Mouse (Mus musculus): ENCODE data around the gene Gsta3. TPM values are rescaled to one million over a fixed set of nuclear protein-coding genes. Genes with fewer than 3 reads are reported as not detected.

Gsta3 gene
- polyA plus RNA-seq (2017; shearing (Covaris generic)) = 0.42 TPM

DNA sequence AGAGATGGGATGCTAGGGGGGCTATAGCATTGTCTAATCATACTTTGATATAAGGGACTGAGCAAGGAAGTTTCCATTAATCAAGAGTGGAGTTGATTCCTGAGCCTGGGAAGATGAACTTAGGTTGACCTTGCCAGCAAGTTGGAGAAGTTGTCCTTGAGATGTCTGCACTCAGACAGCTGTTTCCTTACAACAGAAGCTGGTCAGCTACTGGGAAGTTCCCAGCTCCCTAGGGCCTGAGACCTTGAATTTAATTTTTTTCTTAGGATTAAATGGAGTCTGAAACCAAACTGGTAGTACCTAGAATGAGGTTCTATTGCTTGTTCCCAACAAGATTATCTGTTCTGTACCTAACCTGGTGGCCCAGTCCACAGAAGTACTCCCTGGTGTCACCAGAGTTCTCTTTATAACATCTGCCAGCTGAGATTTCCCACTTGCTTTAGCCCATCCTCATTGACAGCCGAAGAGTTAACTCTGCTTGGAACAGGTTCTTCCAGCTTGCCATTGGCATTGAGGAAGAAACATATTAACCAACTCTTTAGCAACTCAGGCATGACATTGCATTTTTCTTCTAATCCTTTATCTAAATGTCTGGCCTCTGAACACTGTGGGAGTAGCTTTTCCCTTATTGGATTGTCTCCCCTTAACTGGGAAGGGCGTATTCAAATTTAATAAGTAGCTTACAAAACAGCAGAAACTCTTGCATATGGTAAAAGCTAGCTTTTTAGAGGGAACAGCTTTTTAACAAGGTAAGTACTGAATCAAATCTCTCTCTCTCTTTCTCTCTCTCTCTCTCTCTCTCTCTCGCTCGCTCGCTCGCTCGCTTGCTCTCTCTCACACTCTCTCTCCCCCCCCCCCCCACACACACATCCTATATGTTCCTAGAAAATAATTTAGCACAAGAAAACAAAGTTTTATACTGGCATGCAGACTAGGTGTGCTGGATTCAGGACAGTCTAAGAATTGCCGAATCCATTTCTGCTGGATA, at the start of gene Gsta3:
TSS of gene Gsta3 (plus strand) at position 679 of the 988 bp plus-strand sequence.

GRCm38 (mm10) chr1:21218489-21218919, 21.9 kb upstream of the Gsta3 start, which contains the start of gene Tmem14a:
Gene Tmem14a (plus strand): TSS chr1:21218575.

Other genes starting within 250 kb of the Gsta3 start
- 2.8 TPM for gene Tram2, start 161.4 kb upstream of the Gsta3 start, polyA plus RNA-seq (2017; shearing (Covaris generic))
- 1.8 TPM for gene Tmem14a, start 22.0 kb upstream of the Gsta3 start, polyA plus RNA-seq (2017; shearing (Covaris generic))
- gene Khdc1a, start 109.1 kb downstream of the Gsta3 start, polyA plus RNA-seq (2017; shearing (Covaris generic)) = not detected
- gene Khdc1c, start 127.7 kb downstream of the Gsta3 start, polyA plus RNA-seq (2017; shearing (Covaris generic)) = not detected
- not detected for gene Khdc1b, start 143.0 kb downstream of the Gsta3 start, polyA plus RNA-seq (2017; shearing (Covaris generic))